Mouse (Mus musculus) forebrain, embryonic 16.5 days (tissue): Measurements from ENCODE around the gene Olfr15. TPM values are rescaled to one million over a fixed set of nuclear protein-coding genes. Genes with fewer than 3 reads are reported as not detected.
"Not testable (repeated sequence)": the region's sequence is repeated elsewhere in the genome, so short reads cannot be mapped to it uniquely, and the experiment has no call there.

ENCODE experiments used
- ATAC-seq: fragments of 200-750 bp; cut with Nextera tagmentation; 2 replicates; pipeline ENCODE4 v1.8.0; 2017; ENCODE audit warnings: mild to moderate bottlenecking, moderate library complexity
- H3K27ac ChIP-seq: fragments of 300-500 bp; sonication (generic); 2 replicates; pipeline ENCODE4 v1.5.1; 2014; ENCODE audit warnings: low read length, control low read depth
- H3K27me3 ChIP-seq: fragments of 300-500 bp; sonication (generic); replicated peaks from 2 replicates; pipeline ENCODE4 v1.6.1; 2014; ENCODE audit warnings: low read length; ENCODE audit not compliant: control insufficient read depth, insufficient read depth
- H3K36me3 ChIP-seq: fragments of 300-500 bp; sonication (generic); 2 replicates; pipeline ENCODE4 v1.6.1; 2014; ENCODE audit not compliant: control insufficient read depth, insufficient read depth
- H3K4me1 ChIP-seq: fragments of 300-500 bp; sonication (generic); replicated peaks from 2 replicates; pipeline ENCODE4 v1.6.1; 2014; ENCODE audit warnings: low read length; ENCODE audit not compliant: control insufficient read depth, insufficient read depth
- H3K4me2 ChIP-seq: fragments of 300-500 bp; sonication (generic); 2 replicates; pipeline ENCODE4 v1.6.1; 2014; ENCODE audit warnings: mild to moderate bottlenecking, low read length, control low read depth
- H3K4me3 ChIP-seq: fragments of 300-500 bp; sonication (generic); replicated peaks from 2 replicates; pipeline ENCODE4 v1.5.1; 2014; ENCODE audit warnings: mild to moderate bottlenecking, low read length, control low read depth
- H3K9ac ChIP-seq: fragments of 300-500 bp; sonication (generic); replicated peaks from 2 replicates; pipeline ENCODE4 v1.6.1; 2014; ENCODE audit warnings: low read depth, low read length, control low read depth
- H3K9me3 ChIP-seq: fragments of 300-500 bp; sonication (generic); 2 replicates; pipeline ENCODE4 v1.6.1; 2016; ENCODE audit warnings: low read length; ENCODE audit not compliant: control insufficient read depth
- WGBS: fragments of 180-500 bp; shearing (Covaris S2); extraction: QIAGEN DNeasy Blood & Tissue Kit; methylation state at CpG from one replicate; pipeline ENCODE4 v1.1.7; 2014; 5-methylcytosine and 5-hydroxymethylcytosine counted together
- polyA plus RNA-seq: library from polyadenylated mRNA; unstranded; fragments of >200 nt; fragmentation: Nextera tagmentation; extraction: Ambion mirVana; gene quantifications from 2 replicates; pipeline ENCODE4 v1.2.1, GENCODE M21; 2015

Olfr15 gene
- polyA plus RNA-seq, 1 experiment from 2014 or later = not detected

GRCm38 (mm10) chr16:3842989-3843388 is 12.3 kb downstream of the Olfr15 start:
- Histone ChIP-seq H3K27me3 (no peaks in the 10 kb centered on the region), H3K9ac (no peak overlapping the region), H3K27ac (no peak overlapping the region), H3K4me2 (no peak overlapping the region), H3K4me3 (no peak overlapping the region), H3K36me3 (no peaks in the 10 kb centered on the region), H3K4me1 (peaks cover 11% of the 10 kb centered on the region), H3K9me3 (no peaks in the 10 kb centered on the region)
- WGBS = 41% methylated on average over 4 of the region's 4 CpGs
- ATAC-seq = no peak

GRCm38 (mm10) chr16:3843796-3844195 is 13.1 kb downstream of the Olfr15 start:
- Histone ChIP-seq H3K4me3 (no peak overlapping the region), H3K27me3 (no peaks in the 10 kb centered on the region), H3K36me3 (no peaks in the 10 kb centered on the region), H3K4me1 (peaks cover 14% of the 10 kb centered on the region), H3K9me3 (no peaks in the 10 kb centered on the region), H3K9ac (no peak overlapping the region), H3K4me2 (no peak overlapping the region), H3K27ac (no peak overlapping the region)
- 61% methylated on average over 1 of the region's 1 CpGs for WGBS
- ATAC-seq = no peak

GRCm38 (mm10) chr16:3846711-3847518 is 16.2 kb downstream of the Olfr15 start, which contains the start of gene Zfp174:
TSS of gene Zfp174 (plus strand) at chr16:3847268.
- 4% methylated on average over 38 of the region's 38 CpGs for WGBS
- H3K9ac ChIP-seq = peak within 1 kb of the TSS; percentile 86
- ATAC-seq = peak; percentile 100

GRCm38 (mm10) chr16:3847871-3848270 is 17.2 kb downstream of the Olfr15 start:
- peak overlapping the region; percentile 79 for H3K4me2 ChIP-seq
- peak overlapping the region; percentile 86; the same call in 1 of the 2 replicates for H3K9ac ChIP-seq
- no peak for ATAC-seq
- no peaks in the 10 kb centered on the region for H3K27me3 ChIP-seq
- no peaks in the 10 kb centered on the region for H3K9me3 ChIP-seq
- no peak overlapping the region for H3K27ac ChIP-seq
- peak overlapping the region; percentile 77 for H3K4me3 ChIP-seq
- no peaks in the 10 kb centered on the region for H3K36me3 ChIP-seq
- 74% methylated on average over 4 of the region's 4 CpGs for WGBS
- H3K4me1 ChIP-seq = peaks cover 14% of the 10 kb centered on the region

More at GRCm38 (mm10) chr16:3846711-3847518, 16.2 kb downstream of the Olfr15 start, which contains the start of gene Zfp174:
- Histone ChIP-seq H3K4me2 (peak within 1 kb of the TSS; percentile 79), H3K27me3 (no peaks in the 10 kb centered on the region), H3K4me1 (peaks cover 14% of the 10 kb centered on the region), H3K27ac (no peak within 1 kb of the TSS), H3K36me3 (no peaks in the 10 kb centered on the region), H3K4me3 (peak within 1 kb of the TSS; percentile 77), H3K9me3 (no peaks in the 10 kb centered on the region)

- 75% methylated on average over 3 of the region's 3 CpGs for WGBS
- no peak overlapping the region for H3K27ac ChIP-seq
- no peak for ATAC-seq
- no peak overlapping the region for H3K4me2 ChIP-seq
- no peaks in the 10 kb centered on the region for H3K36me3 ChIP-seq
- no peak overlapping the region for H3K4me3 ChIP-seq
- H3K9me3 ChIP-seq = no peaks in the 10 kb centered on the region
- H3K9ac ChIP-seq = no peak overlapping the region
- no peaks in the 10 kb centered on the region for H3K27me3 ChIP-seq
- peaks cover 14% of the 10 kb centered on the region for H3K4me1 ChIP-seq
These were observed 17.7 kb downstream of the Olfr15 start for GRCm38 (mm10) chr16:3848416-3848815.

GRCm38 (mm10) chr16:3851301-3851700 is 20.6 kb downstream of the Olfr15 start:
- 89% methylated on average over 13 of the region's 13 CpGs for WGBS
- H3K4me2 ChIP-seq, H3K4me3 ChIP-seq, ATAC-seq, H3K27me3 ChIP-seq, H3K27ac ChIP-seq, H3K9ac ChIP-seq, H3K9me3 ChIP-seq, H3K36me3 ChIP-seq: not testable (repeated sequence)
- H3K4me1 ChIP-seq = peaks cover 14% of the 10 kb centered on the region

- Histone ChIP-seq H3K27ac (no peak overlapping the region), H3K36me3 (no peaks in the 10 kb centered on the region; the same call in 1 of the 2 replicates), H3K9ac (no peak overlapping the region), H3K4me1 (peaks cover 7% of the 10 kb centered on the region), H3K9me3 (no peaks in the 10 kb centered on the region), H3K4me3 (no peak overlapping the region), H3K4me2 (no peak overlapping the region), H3K27me3 (no peaks in the 10 kb centered on the region)
- WGBS = 32% methylated on average over 12 of the region's 12 CpGs
- no peak for ATAC-seq
These were observed 21.9 kb downstream of the Olfr15 start for GRCm38 (mm10) chr16:3852586-3852985.

GRCm38 (mm10) chr16:3854437-3855182 is 23.9 kb downstream of the Olfr15 start:
- Histone ChIP-seq H3K9me3 (no peaks in the 10 kb centered on the region), H3K4me1 (no peaks in the 10 kb centered on the region), H3K27me3 (no peaks in the 10 kb centered on the region), H3K27ac (no peak overlapping the region), H3K4me3 (no peak overlapping the region), H3K9ac (no peak overlapping the region), H3K36me3 (no peaks in the 10 kb centered on the region; the same call in 1 of the 2 replicates), H3K4me2 (no peak overlapping the region)
- no peak for ATAC-seq
- 57% methylated on average over 11 of the region's 11 CpGs for WGBS

GRCm38 (mm10) chr16:3855776-3856175 is 25.1 kb downstream of the Olfr15 start:
- H3K4me3 ChIP-seq = no peak overlapping the region
- H3K4me2 ChIP-seq = no peak overlapping the region
- no peak for ATAC-seq
- WGBS = 84% methylated on average over 1 of the region's 1 CpGs
- H3K9ac ChIP-seq = no peak overlapping the region
- H3K9me3 ChIP-seq = no peaks in the 10 kb centered on the region
- no peaks in the 10 kb centered on the region for H3K27me3 ChIP-seq
- H3K27ac ChIP-seq = no peak overlapping the region
- H3K36me3 ChIP-seq = peaks cover 4% of the 10 kb centered on the region
- no peaks in the 10 kb centered on the region for H3K4me1 ChIP-seq
